In the genomic region with DNA sequence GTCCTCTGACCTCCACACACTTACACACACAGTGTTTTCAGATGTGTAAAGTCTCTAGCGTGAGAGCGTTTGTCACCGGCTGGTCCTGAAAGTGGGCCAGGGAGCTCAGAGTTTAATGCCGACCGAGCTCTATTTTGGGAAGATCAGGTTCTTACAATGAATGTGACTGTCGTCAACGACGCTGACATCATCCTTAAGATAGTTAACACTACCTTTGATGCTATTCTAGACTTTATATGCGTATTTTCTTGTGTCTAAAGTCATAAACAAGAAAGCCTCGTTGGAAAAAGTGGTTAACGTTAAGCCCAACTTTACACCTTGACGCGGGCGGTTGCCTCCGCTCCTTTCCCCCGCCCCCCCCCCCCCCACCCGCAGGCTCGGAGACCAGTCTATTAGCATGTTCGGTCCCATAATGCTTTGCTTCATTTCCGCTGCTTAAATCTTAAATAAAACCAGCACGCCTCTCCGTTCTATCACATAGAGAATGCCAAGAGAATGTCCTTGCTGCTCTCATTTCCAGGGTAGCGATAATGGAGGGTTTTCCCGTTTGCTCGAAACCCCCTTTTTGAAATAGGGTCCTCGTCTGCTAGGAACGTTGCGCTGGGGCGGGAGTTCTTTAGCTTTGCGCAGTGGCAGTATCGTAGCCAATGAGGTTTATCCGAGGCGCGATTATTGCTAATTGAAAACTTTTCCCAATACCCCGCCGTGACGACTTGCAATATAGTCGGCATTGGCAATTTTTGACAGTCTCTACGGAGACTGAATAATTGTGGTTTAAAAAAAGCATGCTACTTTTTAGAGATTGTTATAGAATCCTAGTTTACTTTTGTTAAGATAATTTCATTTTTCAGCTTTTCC, we compare ENCODE assay signal across 8 mouse cellular contexts. TPM values are rescaled to one million over a fixed set of nuclear protein-coding genes. Genes with fewer than 3 reads are reported as not detected.
A peak's percentile ranks its signal among the peaks of the same experiment; 100 is the strongest.
DNase-seq lines count a peak whose midpoint lies in the region; ATAC-seq lines count a peak whose summit lies in the region.

No protein-coding gene starts in this region.

- H3K27ac ChIP-seq in hindbrain, embryonic 11.5 days (ENCODE audit: low read depth, low read length) = peak overlapping the region; percentile 100

- peak overlapping the region; percentile 54 for H3K4me2 ChIP-seq in hindbrain, embryonic 11.5 days (replicated peaks; ENCODE audit: low read depth, low read length)

- peaks cover 6% of the 10 kb centered on the region; the same call in 1 of the 2 replicates for H3K4me1 ChIP-seq in hindbrain, embryonic 11.5 days (replicated peaks; ENCODE audit: control insufficient read depth, insufficient read depth, low read length)

- no peaks in the 10 kb centered on the region for H3K36me3 ChIP-seq in hindbrain, embryonic 11.5 days (ENCODE audit: control insufficient read depth, insufficient read depth, low read length)

- H3K4me3 ChIP-seq in hindbrain, embryonic 11.5 days (ENCODE audit: low read depth, low read length) = peak overlapping the region; percentile 26

- peak overlapping the region; percentile 78 for H3K9ac ChIP-seq in hindbrain, embryonic 11.5 days (ENCODE audit: low read depth, low read length)

- H3K9me3 ChIP-seq in hindbrain, embryonic 11.5 days (ENCODE audit: control insufficient read depth, low read length) = no peaks in the 10 kb centered on the region

- H3K27me3 ChIP-seq in hindbrain, embryonic 11.5 days (ENCODE audit: control insufficient read depth, insufficient read depth, low read length) = no peaks in the 10 kb centered on the region

- under 1% methylated on average over 37 of the region's 39 CpGs for WGBS in hindbrain, embryonic 11.5 days

- ATAC-seq in frontal cortex, adult (ENCODE audit: low TSS enrichment) = peak; percentile 35
- ATAC-seq in hindbrain, embryonic 11.5 days (ENCODE audit: low FRiP score) = peak; percentile 81

- DNase-seq in MEL-GATA-1-ER (ENCODE audit: extremely low read depth, low read depth) = peak; percentile 41
- DNase-seq in cerebellum, adult 8-10 months = peak; percentile 88
- DNase-seq in hindbrain, embryonic 11.5 days (ENCODE audit: low spot score) = peak; percentile 86
- DNase-seq in layer of hippocampus, postnatal 10 days (ENCODE audit: low spot score in 2 of 2) = peak; percentile 84 to 85
- DNase-seq in lung, postnatal 10 days = peak; percentile 87
- peak; percentile 92 for DNase-seq in retina, embryonic 14.5 days (ENCODE audit: low spot score)
- DNase-seq in thymus, postnatal 4 days = peak; percentile 84

RNA-seq across cellular contexts. Expression of a gene that starts 4.5 kb away (rescaled TPM):
- polyA plus RNA-seq in hindbrain, embryonic 11.5 days (2014; fragmentation: Nextera tagmentation; extraction: Ambion mirVana) = 21.3 and 23.1 TPM in 2 replicates
- 10 to 100 TPM; 25.8 to 29.8 TPM for total RNA-seq in layer of hippocampus, postnatal 10 days (2021)

RNA-seq across cellular contexts. Expression of a gene that starts 17.4 kb away (rescaled TPM):
- 9.0 and 10.1 TPM in 2 replicates for polyA plus RNA-seq in hindbrain, embryonic 11.5 days (2014; fragmentation: Nextera tagmentation; extraction: Ambion mirVana)
- 10 to 100 TPM; 30.0 to 30.8 TPM for total RNA-seq in layer of hippocampus, postnatal 10 days (2021)

RNA-seq across cellular contexts. Expression of a gene that starts 23.0 kb away (rescaled TPM):
- polyA plus RNA-seq in hindbrain, embryonic 11.5 days (2014; fragmentation: Nextera tagmentation; extraction: Ambion mirVana) = 0.56 and 1.1 TPM in 2 replicates
- not detected for total RNA-seq in layer of hippocampus, postnatal 10 days (2021)

RNA-seq across cellular contexts. Expression of a gene that starts 59.7 kb away (rescaled TPM):
- polyA plus RNA-seq in hindbrain, embryonic 11.5 days (2014; fragmentation: Nextera tagmentation; extraction: Ambion mirVana) = 136 and 141 TPM in 2 replicates
- total RNA-seq in layer of hippocampus, postnatal 10 days (2021) = 10 to 100 TPM; 73.0 to 76.2 TPM

Comparison
In these comparisons a context has a peak if more than half of its experiments do, and no peak if none do; other contexts are left out.
1. Peak in every context shown above with its lines: DNase-seq, ATAC-seq, H3K4me3 ChIP-seq and H3K27ac ChIP-seq.
2. DNase-seq: peak in every context shown above with its lines; median percentile 92 in retina, embryonic 14.5 days; 88 in cerebellum, adult 8-10 months; 87 in lung, postnatal 10 days; 86 in hindbrain, embryonic 11.5 days; 84 in layer of hippocampus, postnatal 10 days; 84 in thymus, postnatal 4 days; 41 in MEL-GATA-1-ER.